Comparison of ENCODE assay signal across 8 mouse cellular contexts in the genomic region with DNA sequence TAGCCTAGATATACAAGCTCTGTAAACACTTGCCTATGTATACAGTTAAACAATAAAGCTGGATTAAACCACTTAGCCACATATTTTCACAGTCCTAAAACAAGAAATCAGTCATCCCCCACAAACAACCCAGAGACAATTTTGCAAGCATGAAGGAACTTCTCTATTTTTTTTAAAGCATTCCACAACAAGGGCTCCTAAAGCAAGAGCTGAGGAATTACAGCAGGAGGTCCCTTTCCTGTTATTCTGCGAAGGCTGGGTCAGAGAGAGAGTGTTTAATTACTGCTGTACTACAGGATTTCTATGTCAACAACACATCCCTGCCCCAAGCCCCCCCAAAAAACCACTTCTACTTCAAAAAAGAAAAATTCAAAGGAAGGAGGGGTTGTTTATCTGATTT. TPM values are rescaled to one million over a fixed set of nuclear protein-coding genes. Genes with fewer than 3 reads are reported as not detected.
DNase-seq lines count a peak whose midpoint lies in the region; ATAC-seq and TF ChIP-seq lines count a peak whose summit lies in the region.

No protein-coding gene starts in this region.

- TF ChIP-seq EP300 in ES-Bruce4 (IDR thresholded peaks at IDR 0.05; ENCODE audit: insufficient read depth, low read depth, low read length) = no peak
- no peak for TF ChIP-seq EP300 in lung, postnatal 0 days (IDR thresholded peaks at IDR 0.05)

- peak; percentile 75 for DNase-seq in lung, postnatal 0 days (ENCODE audit: low spot score)
- DNase-seq in natural killer cell, adult 2 months (ENCODE audit: low spot score in 2 of 2) = no peak
- no peak for DNase-seq in left cerebral cortex, postnatal 36 days (ENCODE audit: low spot score in 2 of 2)
- DNase-seq in retina, postnatal 1 day = no peak

- intact Hi-C loops in left cerebral cortex, postnatal 36 days (cut with DNase I) = no loop called here

- H3K9ac ChIP-seq in ES-Bruce4 (ENCODE audit: low read depth, poor library complexity, severe bottlenecking) = peak overlapping the region; percentile 84
- peak overlapping the region; percentile 92 for H3K9ac ChIP-seq in heart, embryonic 16.5 days (ENCODE audit: low read length)
- H3K9ac ChIP-seq in lung, postnatal 0 days (replicated peaks; ENCODE audit: low read depth) = no peak overlapping the region

- no peaks in the 10 kb centered on the region for H3K27me3 ChIP-seq in erythroblast, embryonic 14.5 days (ENCODE audit: control insufficient read depth)
- H3K27me3 ChIP-seq in ES-Bruce4 (ENCODE audit: control insufficient read depth, insufficient read depth, low read length, poor library complexity, severe bottlenecking) = no peaks in the 10 kb centered on the region
- no peaks in the 10 kb centered on the region for H3K27me3 ChIP-seq in heart, embryonic 16.5 days (ENCODE audit: control insufficient read depth, insufficient read depth, low read length)
- H3K27me3 ChIP-seq in lung, postnatal 0 days (replicated peaks; ENCODE audit: insufficient read depth, low read length) = no peaks in the 10 kb centered on the region

- H3K9me3 ChIP-seq in erythroblast, embryonic 14.5 days (ENCODE audit: control insufficient read depth, low read length) = peaks cover 12% of the 10 kb centered on the region
- no peaks in the 10 kb centered on the region for H3K9me3 ChIP-seq in ES-Bruce4 (replicated peaks; ENCODE audit: control insufficient read depth, insufficient read depth, low read length, poor library complexity, severe bottlenecking)
- 0 out of 2 replicates have a peak, but pooled peaks cover 2% of the 10 kb centered on the region for H3K9me3 ChIP-seq in heart, embryonic 16.5 days (replicated peaks; ENCODE audit: control insufficient read depth, low read length)
- no peaks in the 10 kb centered on the region for H3K9me3 ChIP-seq in lung, postnatal 0 days (ENCODE audit: low read length)

- no peak for TF ChIP-seq CTCF in ES-Bruce4 (IDR thresholded peaks at IDR 0.05; ENCODE audit: low read depth, low read length)
- TF ChIP-seq CTCF in lung, postnatal 0 days (IDR thresholded peaks at IDR 0.05) = no peak

- ATAC-seq in erythroblast, adult 5-6 weeks (replicated peaks; ENCODE audit: low FRiP score, poor library complexity, severe bottlenecking) = no peak
- no peak for ATAC-seq in heart, embryonic 16.5 days (replicated peaks; ENCODE audit: extremely low read depth, insufficient read depth, low FRiP score)
- no peak for ATAC-seq in lung, postnatal 0 days

- TF ChIP-seq POLR2A in ES-Bruce4 (IDR thresholded peaks at IDR 0.05; ENCODE audit: insufficient read depth, low read length) = no peak

- H3K4me2 ChIP-seq in heart, embryonic 16.5 days (ENCODE audit: low read depth, low read length) = peak overlapping the region; percentile 98
- H3K4me2 ChIP-seq in lung, postnatal 0 days (replicated peaks; ENCODE audit: low read depth, low read length) = peak overlapping the region; percentile 90

- WGBS in heart, embryonic 16.5 days = 9% methylated on average over 1 of the region's 1 CpGs
- 0% methylated on average over 1 of the region's 1 CpGs for WGBS in lung, postnatal 0 days

- peaks cover 63% of the 10 kb centered on the region for H3K4me1 ChIP-seq in erythroblast, embryonic 14.5 days (ENCODE audit: control insufficient read depth)
- H3K4me1 ChIP-seq in ES-Bruce4 (ENCODE audit: control insufficient read depth, insufficient read depth, low read length) = no peaks in the 10 kb centered on the region
- H3K4me1 ChIP-seq in heart, embryonic 16.5 days (ENCODE audit: control insufficient read depth, insufficient read depth, low read length) = peaks cover 25% of the 10 kb centered on the region
- H3K4me1 ChIP-seq in lung, postnatal 0 days (ENCODE audit: insufficient read depth, low read depth, low read length) = peaks cover 12% of the 10 kb centered on the region; the same call in 1 of the 2 replicates

- H3K27ac ChIP-seq in ES-Bruce4 (ENCODE audit: insufficient read depth, low read length) = no peak overlapping the region
- no peak overlapping the region for H3K27ac ChIP-seq in heart, embryonic 16.5 days (ENCODE audit: low read length)
- H3K27ac ChIP-seq in lung, postnatal 0 days (ENCODE audit: low read length) = peak overlapping the region; percentile 97; the same call in 1 of the 2 replicates

- peak overlapping the region; percentile 70 for H3K4me3 ChIP-seq in erythroblast, embryonic 14.5 days (replicated peaks)
- H3K4me3 ChIP-seq in ES-Bruce4 (ENCODE audit: low read depth, low read length) = no peak overlapping the region
- peak overlapping the region; percentile 96 for H3K4me3 ChIP-seq in heart, embryonic 16.5 days (ENCODE audit: low read length)
- peak overlapping the region; percentile 97 for H3K4me3 ChIP-seq in lung, postnatal 0 days (ENCODE audit: low read depth, low read length)

- H3K36me3 ChIP-seq in erythroblast, embryonic 14.5 days (ENCODE audit: control insufficient read depth) = peaks cover 51% of the 10 kb centered on the region
- no peaks in the 10 kb centered on the region for H3K36me3 ChIP-seq in ES-Bruce4 (ENCODE audit: control insufficient read depth, insufficient read depth, low read length, poor library complexity, severe bottlenecking)
- no peaks in the 10 kb centered on the region for H3K36me3 ChIP-seq in heart, embryonic 16.5 days (ENCODE audit: control insufficient read depth, insufficient read depth)
- H3K36me3 ChIP-seq in lung, postnatal 0 days (ENCODE audit: insufficient read depth, low read length) = no peaks in the 10 kb centered on the region

RNA-seq across cellular contexts. Expression of a gene that starts 1.6 kb away (rescaled TPM):
- polyA plus RNA-seq in erythroblast, embryonic 14.5 days (2012) = 0.76 and 1.1 TPM in 2 replicates
- total RNA-seq in erythroblast, adult 5-6 weeks (2015; ENCODE audit: low replicate concordance) = 23.0 and 33.6 TPM in 2 replicates
- 53.8 and 56.0 TPM in 2 replicates for total RNA-seq in erythroblast, adult 5-6 weeks (2017; ENCODE audit: low replicate concordance)
- 34.5 and 37.0 TPM in 2 replicates for polyA plus RNA-seq in ES-Bruce4 (2011; ENCODE audit: insufficient read depth, insufficient read length, low read depth, missing spikeins)
- 5.4 and 5.6 TPM in 2 replicates for polyA plus RNA-seq in heart, embryonic 16.5 days (2015; fragmentation: Nextera tagmentation; extraction: Ambion mirVana)
- 7.7 and 9.3 TPM in 2 replicates for polyA plus RNA-seq in lung, postnatal 0 days (2015; fragmentation: Nextera tagmentation; extraction: Ambion mirVana)
- total RNA-seq in left cerebral cortex, postnatal 36 days (2021) = 100 to 1,000 TPM; 129 to 138 TPM
